Mouse (Mus musculus) left cerebral cortex, adult 8-10 months (tissue): Measurements from ENCODE around the gene Atp5d. TPM values are rescaled to one million over a fixed set of nuclear protein-coding genes. Genes with fewer than 3 reads are reported as not detected.
A peak's percentile ranks its signal among the peaks of the same experiment; 100 is the strongest.

Experiments
- DNase-seq, 2 experiments: peaks; one replicate each; pipeline ENCODE4 v3.0.0; 2022; ENCODE audit warnings: low spot score in 2 of 2
- total RNA-seq, 4 experiments: library from RNA; stranded (reverse); gene quantifications; 2 replicates each; pipeline ENCODE4 v1.2.4; 2022

Atp5d gene
- total RNA-seq, 4 experiments from 2014 or later, result 306 to 342 (median 330) TPM

DNA sequence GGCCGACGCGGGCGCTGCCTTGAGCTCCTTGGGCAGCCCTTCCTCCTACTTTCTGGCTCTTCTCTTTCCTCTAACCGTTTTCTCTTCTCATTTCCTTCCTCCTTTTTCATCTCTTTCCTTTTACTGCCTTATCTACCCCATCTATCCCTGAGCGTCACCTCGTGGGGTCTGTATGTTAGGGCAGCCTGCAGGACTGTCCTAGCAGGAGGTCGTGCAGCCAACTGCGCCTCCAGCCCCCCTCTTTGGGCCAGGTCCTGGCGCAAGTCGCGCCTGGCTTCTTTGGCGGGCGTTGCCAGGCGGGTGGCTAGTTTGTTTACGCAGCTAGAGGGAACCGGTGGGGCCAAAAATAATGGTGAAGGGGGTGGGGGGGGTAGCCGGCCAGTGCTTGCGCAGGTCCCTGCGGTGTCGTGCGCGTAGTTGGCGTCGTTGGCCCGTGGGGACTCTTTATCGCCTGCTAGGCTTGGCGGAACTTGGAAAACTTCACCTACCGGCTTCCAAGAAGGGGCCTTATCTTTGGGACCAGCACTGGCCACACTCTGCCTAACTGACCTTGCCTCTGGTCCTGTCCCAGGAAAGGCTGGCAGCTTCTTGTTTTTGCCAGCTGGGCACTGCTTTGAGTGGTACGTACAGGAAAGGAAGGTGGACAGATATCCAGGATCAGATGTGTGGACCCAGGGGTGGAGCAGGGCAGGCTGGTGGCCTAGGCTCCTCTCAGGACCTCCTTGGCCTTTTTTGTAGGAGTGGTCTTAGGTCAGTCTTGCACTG lies 21.3 kb upstream of the Atp5d start:
- DNase-seq, result no peak

DNA sequence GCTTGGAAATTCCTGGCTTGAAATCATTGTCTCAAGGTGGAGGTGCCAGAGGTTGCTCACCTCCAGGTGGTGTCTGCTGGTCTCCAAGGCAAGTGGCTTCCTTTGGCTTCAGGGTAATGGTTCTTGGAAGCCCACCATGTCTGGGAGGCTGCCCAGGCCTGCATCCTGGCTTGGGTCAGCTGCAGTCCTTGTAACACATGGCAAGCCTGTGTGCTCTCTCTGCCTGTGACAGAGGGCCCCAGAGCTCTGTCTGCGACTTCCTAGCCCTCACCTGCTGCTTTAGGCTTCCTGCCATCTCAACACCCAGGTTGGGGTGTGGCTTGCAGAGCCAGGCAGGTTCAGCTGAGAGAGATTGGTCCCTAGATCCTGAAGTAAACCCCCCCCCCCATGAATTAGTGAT lies 20.7 kb upstream of the Atp5d start:
- no peak for DNase-seq

DNA sequence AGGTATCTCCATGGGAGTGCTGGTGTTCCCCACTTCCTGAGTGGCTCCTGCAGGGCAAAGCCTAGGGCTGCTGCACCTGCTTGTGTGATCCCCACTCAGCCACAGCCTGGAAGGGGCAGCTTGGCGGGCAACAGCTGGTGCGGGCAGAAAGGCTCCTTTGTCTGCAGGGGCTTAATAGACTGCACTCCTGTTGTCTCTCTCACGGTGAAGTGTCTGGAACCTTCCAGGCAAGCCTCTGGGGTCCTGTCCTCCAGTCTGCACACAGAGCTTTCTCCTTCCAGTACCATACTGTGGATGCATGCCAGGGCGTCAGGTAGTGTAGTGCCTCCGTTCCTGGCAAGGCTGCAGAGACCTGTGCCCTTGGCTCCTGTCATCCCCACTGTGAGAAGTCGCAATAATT lies 19.9 kb upstream of the Atp5d start:
- DNase-seq, result no peak

DNA sequence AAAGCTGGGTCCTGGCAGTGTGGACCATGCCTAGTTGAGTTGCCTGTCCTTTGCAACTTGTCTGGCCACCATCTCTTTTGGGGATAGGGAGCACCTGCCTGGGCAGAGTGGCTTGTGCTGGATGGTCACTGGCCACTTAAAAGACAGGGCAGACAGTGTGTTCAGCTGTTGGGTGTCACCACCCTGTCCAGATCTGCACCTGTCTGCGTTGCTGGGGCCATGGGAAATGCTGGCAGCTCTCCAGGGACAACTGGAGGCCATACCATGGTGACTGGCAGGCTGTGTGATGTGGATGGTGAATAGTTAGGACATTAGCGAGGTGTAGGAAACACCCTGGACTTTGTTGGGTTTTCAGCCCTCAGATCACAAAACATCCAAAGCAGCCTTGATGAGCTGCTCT lies 18.3 kb upstream of the Atp5d start:
- DNase-seq, result no peak

DNA sequence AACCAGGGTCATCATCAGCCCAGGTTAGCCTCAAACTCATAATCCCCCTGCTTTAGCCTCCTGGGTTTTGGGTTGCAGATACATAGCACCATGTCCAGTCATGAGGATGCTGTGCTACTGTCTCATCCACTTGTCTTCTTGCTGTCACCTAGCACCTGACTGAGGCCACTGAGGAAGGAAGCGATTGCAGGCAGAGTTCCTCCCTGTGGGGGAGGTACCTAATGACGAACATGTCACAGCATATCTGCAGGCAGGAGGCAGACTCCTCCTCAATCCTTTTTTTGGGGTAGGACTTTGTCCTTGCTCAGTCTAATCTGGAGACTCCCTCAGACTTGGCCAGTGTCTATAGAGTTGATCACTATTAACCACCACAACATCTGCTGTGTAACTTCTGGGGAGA lies 16.8 kb upstream of the Atp5d start:
- no peak for DNase-seq

DNA sequence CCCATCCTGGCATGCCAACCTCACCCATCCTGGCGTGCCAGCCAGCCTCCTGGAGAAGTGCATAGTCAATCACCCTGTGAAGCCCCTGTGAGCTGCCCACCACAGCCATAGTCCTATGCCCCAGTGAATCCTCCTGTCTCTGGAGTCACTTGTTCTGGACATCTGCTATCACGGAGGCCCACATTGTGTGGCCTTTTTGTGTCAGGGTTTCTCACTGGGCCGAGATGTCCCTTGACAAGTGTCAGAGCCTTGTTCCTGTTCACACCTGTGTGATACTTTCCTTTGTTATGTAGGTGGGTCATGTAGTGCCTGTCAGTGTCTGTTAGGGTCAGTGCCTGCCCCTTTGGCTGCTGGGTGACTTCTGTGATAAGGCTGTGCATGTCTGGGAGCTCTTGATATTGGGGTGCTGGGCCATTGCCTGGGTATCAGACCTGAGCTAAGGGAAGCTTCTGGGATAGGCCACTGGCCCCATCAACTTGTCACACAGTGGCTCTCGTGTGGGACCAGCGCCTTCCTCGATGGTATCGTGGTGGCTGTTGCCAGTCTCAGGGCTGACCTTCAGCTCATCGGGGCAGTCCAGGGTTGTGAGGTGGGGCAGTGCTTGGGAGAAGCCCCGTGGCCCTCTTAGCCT lies 14.4 kb upstream of the Atp5d start:
- no peak for DNase-seq

DNA sequence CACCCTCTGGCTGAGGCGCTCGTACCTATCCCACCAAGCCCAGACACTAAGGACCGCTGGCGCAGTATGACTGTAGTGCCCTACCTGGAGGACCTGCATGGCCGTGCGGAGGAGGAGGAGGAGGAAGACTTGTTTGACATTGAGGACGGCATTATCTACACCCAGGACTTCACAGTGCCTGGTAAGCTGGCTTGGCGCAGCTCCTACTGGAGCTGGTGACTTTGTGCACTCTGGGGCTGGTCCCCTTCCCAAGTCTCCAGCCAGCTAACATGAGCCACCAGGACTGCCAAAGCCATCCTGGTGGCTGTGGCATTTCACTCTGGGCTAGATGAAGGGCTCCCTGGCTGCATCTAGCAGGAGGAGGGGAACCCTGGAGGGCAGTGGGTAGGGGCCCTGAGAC lies 10.5 kb upstream of the Atp5d start:
- DNase-seq, result no peak

DNA sequence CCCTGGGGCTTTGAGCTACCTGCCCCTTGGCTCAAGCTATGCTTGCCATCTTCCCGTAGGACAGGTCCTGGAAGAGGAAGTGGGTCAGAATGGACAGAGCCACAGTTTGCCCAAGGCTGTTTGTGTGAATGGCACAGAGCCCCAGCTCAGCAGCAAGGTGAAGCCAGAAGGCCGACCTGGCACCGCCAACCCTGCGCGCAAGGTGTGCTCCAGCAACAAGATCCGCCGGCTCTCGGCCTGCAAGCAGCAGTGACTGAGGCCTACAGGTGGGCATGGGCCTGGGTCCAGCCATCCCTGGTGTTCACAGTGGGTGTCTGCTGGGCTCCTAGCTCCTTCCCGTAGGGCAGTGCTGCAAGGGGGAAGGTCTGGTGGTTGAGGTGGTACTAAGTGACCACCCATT lies 8.6 kb upstream of the Atp5d start:
- DNase-seq, result no peak

DNA sequence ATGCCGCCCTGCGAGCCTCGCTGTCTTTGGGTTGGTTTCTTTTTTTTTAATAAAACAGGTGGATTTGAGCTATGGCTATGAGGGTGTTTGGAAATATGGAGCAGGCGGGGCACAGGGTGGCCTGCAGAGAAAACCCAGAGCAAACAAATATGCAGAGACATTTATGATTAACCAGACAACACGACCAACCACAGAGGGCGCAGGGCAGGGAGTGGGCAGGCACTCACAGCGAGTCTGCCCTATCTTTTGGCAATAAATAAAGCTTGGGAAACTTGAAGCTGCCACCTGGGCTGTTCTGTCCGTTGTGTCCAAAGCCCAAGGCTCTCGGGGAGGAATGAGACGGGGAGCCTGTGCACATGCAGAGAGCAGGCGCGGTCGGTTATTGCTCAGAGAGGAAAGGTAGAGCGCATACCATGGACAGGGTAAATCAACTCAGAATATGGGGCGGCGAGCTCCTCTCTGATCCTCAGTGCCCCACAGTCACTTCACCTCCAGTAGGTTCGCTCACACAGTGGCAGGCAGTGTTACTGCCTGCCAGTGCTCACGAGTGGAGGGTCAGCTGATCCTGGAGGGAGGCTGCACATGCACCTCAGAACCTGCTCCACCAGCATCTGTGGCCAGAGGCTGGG lies 7.9 kb upstream of the Atp5d start:
- DNase-seq, result no peak

DNA sequence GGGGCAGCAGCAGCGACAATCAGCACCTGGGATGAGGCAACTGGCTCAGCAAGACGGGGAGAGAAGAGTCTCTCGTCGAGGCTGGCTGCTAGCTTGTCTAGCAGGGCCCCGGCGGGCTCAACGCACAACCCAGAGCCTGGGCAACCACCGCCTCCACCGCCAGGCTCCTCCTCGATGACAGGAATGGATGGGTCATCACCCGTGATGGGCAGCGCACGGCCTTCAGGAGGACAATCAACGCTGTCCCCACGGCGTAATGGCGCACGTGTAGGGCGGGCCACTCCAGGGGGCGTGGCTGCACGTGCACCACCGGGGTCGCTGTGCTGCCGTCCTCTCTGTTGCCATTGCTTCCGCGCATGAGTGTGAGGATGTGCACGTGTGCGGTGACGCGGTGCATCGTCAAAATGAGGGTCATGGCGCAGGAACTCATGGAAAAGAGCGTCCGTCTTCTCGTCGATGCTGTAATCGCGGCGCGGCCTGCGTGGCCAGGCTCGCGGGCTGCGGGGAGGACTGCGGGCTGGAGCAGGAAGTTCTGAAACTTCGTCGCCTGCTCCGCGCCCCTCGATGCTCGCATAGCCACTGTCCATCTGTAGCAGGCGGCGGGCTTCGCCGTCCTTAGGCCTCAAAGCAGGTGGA lies 7.0 kb upstream of the Atp5d start:
- peak in 1 of 2 experiments; percentile 61 for DNase-seq

DNA sequence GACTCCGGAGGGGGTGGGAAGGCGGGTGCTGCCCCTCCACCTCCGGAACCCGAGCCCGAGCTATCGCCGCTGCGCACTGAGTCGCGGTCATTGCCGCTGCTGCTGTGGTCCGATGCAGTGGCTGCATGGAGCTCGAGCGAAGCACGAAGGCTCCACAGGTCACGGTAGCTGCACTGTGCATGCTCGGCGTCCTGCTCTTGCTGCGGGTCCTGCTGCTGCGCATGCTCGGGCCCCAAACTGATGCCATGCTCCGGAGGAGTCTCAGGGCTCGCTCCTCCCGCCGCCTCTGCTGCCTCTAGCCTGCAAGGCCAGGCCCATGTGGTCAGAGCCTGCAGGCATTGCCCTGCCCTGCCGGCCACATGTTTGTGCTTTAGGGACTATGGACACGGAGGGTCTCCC lies 6.5 kb upstream of the Atp5d start:
- DNase-seq, result peak in 1 of 2 experiments; percentile 33

DNA sequence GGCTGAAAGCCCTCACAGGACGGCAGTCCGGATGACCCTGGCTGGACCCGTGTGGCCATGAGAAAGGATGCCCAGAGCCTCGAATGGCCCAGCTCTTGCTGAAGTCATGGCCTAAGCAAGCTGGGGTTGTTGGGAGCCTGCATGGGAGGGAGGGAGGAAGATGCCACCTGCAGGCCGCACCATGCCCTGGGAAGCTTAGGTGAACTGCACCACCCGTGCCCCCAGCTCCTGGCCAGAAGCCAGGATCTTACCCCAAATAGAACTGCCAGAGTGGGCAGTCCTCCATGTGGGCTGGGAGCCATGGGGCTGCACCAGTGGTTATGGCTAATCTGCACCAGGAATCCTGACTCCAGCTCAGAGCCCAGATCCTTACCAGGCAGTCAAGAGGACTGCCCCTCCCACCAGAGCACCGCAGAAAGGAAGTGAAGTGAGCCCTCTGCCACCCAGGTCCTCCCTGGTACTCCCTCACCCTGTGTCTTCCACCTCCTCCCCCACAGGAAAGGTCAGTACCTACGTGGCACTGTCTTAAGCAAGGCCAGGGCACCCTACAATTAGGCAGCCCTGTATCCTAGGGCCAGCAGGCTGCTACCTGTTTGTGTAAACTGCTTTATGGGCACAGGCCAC lies 5.1 kb upstream of the Atp5d start:
- peak in 1 of 2 experiments; percentile 62 for DNase-seq

DNA sequence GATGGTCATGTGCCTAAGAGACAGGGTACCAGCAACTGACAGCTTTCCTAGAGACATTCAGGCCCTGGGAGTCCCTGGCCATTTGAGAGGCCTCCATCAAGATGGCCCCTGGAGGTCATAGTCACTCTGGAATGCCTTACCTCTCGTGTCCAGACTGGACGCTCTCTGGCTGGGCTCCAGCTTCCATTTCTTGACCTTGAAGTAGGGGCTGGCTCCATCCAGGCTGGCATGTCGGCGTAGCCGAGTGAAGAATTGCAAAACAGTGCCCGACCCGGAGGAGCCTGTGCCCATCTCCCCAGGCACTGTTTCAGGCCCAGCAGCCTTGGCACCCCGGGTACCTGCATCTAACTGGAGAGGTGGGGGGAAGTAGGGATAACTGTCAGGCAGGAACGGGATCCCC lies 4.0 kb upstream of the Atp5d start:
- DNase-seq, result no peak

DNA sequence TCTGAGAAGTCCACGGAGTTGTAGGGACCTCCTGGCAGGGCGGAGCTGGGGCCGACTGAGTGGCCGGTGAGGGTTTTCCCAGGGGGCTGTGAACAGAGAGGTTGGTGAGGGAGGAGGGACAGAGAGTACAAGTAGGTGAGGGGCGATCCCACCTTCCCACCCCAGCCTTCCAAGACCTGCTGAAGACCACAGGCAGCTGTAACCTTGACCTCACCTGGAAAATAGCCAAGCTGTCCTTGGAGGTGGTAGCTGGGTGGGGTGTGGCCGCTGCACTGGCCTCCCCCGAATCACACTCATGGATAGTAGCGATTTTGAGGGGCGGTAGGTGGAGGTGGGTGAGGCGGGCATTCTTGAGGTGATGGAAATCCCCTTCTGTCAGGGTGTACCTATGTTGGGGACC lies 3.3 kb upstream of the Atp5d start:
- peak in 1 of 2 experiments; percentile 25 for DNase-seq

DNA sequence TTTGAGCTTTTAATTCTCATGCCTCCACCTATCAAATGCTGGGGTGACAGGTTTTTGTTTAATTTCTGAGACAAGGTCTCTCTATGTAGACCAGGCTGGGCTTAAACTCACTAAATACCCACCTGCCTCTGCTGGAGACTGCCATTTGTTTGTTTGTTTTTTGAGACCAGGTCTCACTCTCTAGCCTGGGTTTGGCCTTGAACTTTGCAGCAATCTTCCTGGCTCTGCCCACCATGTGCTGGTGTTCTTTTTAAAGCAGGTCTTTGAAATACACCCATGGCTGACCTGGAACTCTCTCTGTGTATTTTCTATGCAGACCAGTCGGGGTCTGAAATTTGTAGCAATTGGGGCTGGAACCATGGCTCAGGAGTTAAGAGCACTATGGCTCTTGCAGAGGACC lies 2.8 kb upstream of the Atp5d start:
- no peak for DNase-seq

DNA sequence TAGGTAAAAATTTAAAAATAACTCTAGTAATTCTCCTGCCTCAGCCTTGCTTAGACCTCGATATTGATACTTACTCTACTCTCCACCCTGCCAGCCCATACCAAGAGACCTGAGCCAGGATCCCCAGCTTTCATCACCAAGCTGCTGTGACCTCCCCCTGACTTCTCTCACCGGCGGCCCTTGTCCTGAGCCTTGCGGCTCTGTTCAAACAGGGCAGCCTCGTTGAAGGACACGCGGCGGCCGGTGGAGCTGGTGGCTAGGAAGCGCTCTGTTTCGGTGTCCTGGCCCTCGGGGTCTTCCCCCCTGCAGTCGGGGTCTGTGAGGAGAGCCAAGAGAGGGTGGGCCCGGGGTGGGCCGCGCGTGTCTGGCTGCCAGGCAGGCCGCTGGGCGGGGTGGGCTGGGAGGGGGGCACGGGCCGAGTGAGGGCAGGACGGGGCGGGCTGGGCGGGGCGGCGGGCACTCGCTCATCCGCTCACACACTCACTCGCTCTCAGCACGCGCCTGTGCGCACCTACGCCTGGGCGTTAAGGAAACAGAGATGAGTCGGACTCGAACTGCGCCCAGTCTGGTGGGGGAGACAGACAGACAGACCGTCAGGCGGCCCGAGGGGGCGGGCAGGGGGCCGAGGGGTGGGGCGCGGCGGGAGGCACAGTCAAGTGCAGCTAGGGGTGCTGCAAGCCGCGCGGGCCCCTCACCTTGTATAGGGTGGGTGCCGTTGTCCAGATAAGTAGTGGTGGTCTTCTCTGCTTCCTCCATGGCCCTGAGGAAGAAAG lies 2.1 kb upstream of the Atp5d start:
- DNase-seq, result no peak

DNA sequence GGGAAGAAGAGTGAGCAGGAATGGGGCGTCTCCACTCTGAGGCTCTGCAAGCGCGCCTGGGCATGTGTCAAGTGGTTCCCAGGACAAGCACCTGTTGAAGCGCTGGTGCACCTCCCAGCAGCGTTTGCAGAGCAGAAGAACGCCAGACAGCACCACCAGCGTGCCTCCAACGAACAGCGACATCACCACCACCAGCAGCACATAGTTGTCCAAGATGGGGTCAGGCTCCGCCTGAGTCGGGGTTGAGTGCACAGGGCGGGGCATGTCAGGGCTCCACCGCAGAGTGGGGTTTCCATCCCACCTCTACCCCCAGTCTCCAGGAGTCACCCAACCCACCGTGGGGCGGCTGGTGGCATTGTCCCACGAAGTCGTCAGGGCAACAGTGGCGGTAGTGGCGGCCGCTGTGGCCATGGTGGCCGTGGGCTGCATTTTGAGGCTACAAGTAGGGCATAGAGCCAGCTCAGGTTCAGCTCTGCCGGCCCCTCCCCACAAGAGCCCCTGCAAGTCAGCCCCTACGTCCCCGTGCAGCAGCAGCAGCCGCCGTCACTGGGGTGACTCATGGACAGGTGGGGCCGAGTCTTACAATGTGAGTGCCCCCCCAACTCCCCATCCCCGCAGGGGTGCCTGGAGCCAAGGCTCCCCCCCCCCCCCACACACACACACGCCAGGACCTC lies 1.3 kb upstream of the Atp5d start:
- peak in 1 of 2 experiments; percentile 75 for DNase-seq

DNA sequence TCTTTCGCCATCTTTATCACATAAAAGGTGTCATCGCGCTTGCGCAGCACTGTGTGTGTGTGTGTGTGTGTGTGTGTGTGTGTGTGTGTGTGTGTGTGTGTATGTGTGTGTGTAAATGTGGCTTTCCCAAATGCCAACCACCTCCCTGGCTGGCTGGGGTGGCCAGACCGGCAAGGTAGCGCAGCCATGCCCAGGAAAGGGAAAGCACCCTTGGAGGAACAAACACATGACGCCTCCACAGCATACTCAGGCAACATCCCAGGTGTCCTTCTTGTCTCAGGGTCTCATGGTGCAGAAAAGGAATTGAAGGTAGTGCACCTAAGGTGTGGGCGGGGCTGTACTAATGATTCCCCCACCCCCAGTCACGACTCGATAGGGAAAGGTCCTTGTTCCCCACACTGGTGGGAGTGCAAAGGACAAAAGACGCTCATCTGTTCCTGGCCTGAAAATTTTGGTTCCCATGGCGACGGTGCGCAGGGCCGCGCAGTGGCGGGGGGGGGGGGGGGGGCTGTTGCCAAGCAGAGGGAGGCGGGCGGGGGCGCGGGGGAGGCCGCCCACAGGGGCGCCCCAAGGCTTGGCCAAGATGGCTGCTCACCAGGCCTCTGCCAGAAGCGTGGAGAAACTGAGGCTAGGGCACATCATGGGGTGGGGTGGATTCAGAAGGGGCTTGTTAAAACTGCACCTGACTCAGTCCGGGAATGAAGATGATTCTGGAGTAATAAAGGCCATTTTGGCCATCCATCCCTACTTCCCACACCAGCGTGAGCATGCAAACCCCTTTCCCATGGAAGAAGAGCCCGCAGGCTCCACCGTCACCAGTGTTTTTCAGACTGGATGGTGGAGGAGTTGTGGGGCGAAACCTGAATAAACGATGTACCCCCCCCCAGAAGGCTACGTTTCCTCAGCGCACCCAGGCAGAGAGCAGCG lies 543 bp upstream of the Atp5d start:
- DNase-seq, result peak in 1 of 2 experiments; percentile 73

DNA sequence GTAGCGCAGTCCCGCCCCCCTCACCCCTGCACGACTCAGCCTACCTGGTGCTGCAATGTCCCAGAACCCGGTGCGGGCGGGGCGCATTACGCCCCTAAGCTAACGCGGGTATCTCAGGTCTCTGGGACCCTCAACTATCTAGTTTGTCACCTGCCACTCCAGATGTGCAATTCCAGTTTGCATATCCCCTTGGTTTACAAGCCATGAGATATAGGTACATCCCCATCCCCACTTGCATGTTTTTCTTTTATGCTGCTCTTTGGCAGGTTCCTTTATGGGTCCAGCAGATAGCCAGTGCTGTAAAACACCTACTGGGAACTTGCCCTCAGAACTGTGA lies 975 bp downstream of the Atp5d start:
- DNase-seq, result no peak
